Mouse (Mus musculus): ENCODE data around the gene Ddx11. TPM values are rescaled to one million over a fixed set of nuclear protein-coding genes. Genes with fewer than 3 reads are reported as not detected.

Ddx11 gene
- polyA plus RNA-seq (2012; rRNA removed), result 3.4 and 4.2 TPM in 2 replicates

DNA sequence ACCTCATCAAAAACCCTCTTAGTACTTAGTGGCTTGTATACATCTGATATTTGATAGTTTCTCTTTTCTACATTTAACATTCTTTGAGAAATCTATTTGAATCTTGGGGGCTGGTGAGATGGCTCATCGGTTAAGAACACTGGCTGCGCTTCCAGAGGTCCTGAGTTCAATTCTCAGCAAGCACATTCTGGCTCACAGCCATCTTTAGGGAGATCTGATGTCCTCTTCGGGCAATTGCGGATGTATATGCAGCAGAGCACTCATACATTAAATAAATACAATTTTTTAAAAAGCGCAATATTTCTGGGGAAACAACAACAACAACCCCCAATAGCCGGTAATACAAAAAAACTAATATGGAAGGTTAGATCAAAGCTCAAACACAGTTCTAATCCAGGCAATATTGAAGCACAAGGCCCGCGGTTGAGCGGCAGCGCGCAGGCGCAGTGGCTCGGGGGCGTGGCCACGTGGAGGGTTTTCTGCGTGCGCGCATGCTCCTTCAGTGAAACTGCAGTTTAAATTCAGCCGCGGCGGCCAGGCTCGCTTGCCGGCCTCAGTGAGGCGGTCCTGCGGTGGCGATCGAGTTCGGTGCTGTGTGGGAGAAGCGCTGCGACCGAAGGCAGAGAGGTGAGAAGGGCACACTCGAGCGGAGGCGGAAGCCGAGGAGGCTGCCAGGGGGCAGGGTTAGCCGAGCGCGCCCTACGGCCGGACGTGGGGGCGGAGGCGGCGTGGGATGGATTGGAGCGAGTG is at the start of gene Ddx11:
Ddx11 (plus strand) TSS at position 455 of the 750 bp plus-strand sequence.

DNA sequence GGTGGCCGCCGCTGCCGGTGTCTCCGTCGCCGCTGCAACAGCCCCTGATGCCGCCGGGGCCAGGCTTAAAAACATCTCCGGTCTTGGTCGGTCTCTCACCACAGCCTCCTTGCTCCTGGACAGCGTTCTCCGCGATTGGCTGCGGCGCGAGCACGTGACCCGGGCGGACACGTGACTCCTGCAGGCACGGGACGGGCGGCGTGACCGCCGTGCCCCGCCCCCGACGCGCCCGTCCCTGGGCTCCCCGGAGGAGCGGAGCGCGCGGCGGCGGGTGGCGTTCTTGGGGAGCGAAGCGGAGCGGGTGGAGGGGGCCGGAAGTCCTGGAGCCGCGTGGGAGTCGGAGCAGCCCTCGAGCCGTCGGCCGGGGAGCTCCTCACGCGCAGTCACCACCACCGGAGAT is 46.4 kb upstream of the Ddx11 start, which contains the start of gene Ankrd12:
Ankrd12 (minus strand) TSS at position 156 of the 400 bp plus-strand sequence.

GRCm38 (mm10) chr17:66101380-66102330 is 21.7 kb upstream of the Ddx11 start, which contains the start of gene Ndufv2:
Gene Ndufv2, minus strand, starts transcription at chr17:66101559.

GRCm38 (mm10) chr17:66111402-66111959 is 11.8 kb upstream of the Ddx11 start, which contains the start of gene Washc1:
Gene Washc1, plus strand, starts transcription at chr17:66111545.

Other genes starting within 250 kb of the Ddx11 start
- gene Ralbp1, start 237.7 kb upstream of the Ddx11 start, polyA plus RNA-seq (2012; rRNA removed), result 45.2 and 46.0 TPM in 2 replicates
- gene Twsg1, start 172.3 kb upstream of the Ddx11 start, polyA plus RNA-seq (2012; rRNA removed), result 49.7 and 51.5 TPM in 2 replicates
- gene Ankrd12, start 46.4 kb upstream of the Ddx11 start, polyA plus RNA-seq (2012; rRNA removed), result 2.4 and 2.7 TPM in 2 replicates
- gene Ndufv2, start 22.0 kb upstream of the Ddx11 start, polyA plus RNA-seq (2012; rRNA removed), result 54.4 and 56.5 TPM in 2 replicates
- 42.7 and 49.7 TPM in 2 replicates for gene Washc1, start 12.0 kb upstream of the Ddx11 start, polyA plus RNA-seq (2012; rRNA removed)

Data from colon, adult 2 months (tissue).